Mouse (Mus musculus): Measurements from ENCODE around the gene Gucy2e. TPM values are rescaled to one million over a fixed set of nuclear protein-coding genes. Genes with fewer than 3 reads are reported as not detected.

Gucy2e gene
- polyA plus RNA-seq, 1 experiment = 0.07 TPM

DNA sequence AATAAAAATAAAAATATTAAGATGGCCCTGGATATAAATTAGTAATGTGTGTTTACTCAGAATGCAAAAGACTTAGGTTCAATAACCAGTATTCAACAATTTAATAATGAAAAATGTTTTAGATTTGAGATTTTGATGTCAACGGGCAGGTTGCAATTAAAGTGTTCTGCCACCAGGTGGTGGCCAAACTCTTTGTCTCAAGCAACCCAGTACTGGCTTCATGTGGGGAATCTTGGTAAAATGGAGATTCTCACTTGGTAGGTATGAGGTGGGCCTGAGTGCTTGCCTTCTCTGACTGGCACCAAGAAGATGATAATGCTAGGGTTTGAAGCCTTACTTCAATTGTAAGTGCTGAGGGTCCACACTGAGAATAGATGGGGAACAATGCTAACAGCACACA lies 44.0 kb downstream of the Gucy2e start:
- H3K27me3 ChIP-seq (replicated peaks) = peaks cover 54% of the 10 kb centered on the region
- H3K4me1 ChIP-seq = peaks cover 15% of the 10 kb centered on the region
- H3K9me3 ChIP-seq = peaks cover 2% of the 10 kb centered on the region
- no peaks in the 10 kb centered on the region for H3K36me3 ChIP-seq (replicated peaks; ENCODE audit: low read length)
- TF ChIP-seq GATA1 (IDR thresholded peaks at IDR 0.05; ENCODE audit: borderline replicate concordance, low read length) (no peak), FLI1 (IDR thresholded peaks at IDR 0.05; ENCODE audit: low read length) (no peak)
- no peak overlapping the region for H3K4me3 ChIP-seq (replicated peaks)

GRCm38 (mm10) chr11:69185936-69186335 lies 50.9 kb downstream of the Gucy2e start:
- TF ChIP-seq GATA1 (IDR thresholded peaks at IDR 0.05; ENCODE audit: borderline replicate concordance, low read length) = no peak
- TF ChIP-seq FLI1 (IDR thresholded peaks at IDR 0.05; ENCODE audit: low read length) = no peak
- H3K36me3 ChIP-seq (replicated peaks; ENCODE audit: low read length) = no peaks in the 10 kb centered on the region
- peaks cover 6% of the 10 kb centered on the region for H3K9me3 ChIP-seq
- peaks cover 66% of the 10 kb centered on the region for H3K27me3 ChIP-seq (replicated peaks)
- no peak overlapping the region for H3K4me3 ChIP-seq (replicated peaks)
- peaks cover 3% of the 10 kb centered on the region; the same call in 1 of the 2 replicates for H3K4me1 ChIP-seq

DNA sequence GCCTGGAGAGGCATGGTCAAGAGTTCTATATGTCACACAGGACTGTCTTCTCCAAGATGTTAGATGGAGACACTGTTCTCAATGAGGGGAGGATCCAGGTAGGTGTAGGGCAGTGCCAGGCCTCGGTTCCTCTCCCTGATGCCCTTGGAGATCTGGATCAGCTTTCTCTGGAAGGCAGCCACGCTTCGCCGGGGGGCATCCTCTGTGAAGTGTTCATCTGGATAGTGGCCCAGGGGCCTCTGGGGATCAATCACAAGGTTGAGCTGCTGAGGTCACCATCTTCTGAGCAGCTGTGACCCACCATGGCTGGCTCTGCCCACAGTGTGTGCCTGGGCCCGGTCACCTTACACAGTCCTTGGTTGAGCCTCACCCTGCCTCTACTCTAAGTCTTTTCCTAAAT lies 51.8 kb downstream of the Gucy2e start:
- Histone ChIP-seq H3K36me3 (replicated peaks; ENCODE audit: low read length) (no peaks in the 10 kb centered on the region), H3K4me3 (replicated peaks) (no peak overlapping the region), H3K4me1 (peaks cover 3% of the 10 kb centered on the region; the same call in 1 of the 2 replicates), H3K27me3 (replicated peaks) (peaks cover 64% of the 10 kb centered on the region), H3K9me3 (peaks cover 6% of the 10 kb centered on the region)
- no peak for TF ChIP-seq GATA1 (IDR thresholded peaks at IDR 0.05; ENCODE audit: borderline replicate concordance, low read length)
- TF ChIP-seq FLI1 (IDR thresholded peaks at IDR 0.05; ENCODE audit: low read length) = no peak

DNA sequence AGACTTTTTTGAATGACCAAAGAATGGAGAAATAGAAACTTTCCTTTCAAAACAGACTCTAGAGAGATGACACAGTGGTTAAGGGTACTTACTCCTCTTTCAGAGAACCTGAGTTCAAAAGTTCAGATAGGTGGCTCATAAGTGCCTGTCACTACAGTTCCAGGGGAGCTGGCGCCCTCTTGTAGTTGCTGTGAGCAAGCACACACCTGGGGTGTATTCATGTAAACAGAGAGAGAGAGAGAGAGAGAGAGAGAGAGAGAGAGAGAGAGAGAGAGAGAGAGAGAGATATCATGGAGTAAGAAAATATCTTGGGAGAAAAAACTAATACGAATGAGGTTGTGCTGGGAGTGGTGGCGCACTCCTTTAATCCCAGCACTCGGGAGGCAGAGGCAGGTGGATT lies 56.7 kb downstream of the Gucy2e start:
- H3K27me3 ChIP-seq (replicated peaks) = peaks cover 43% of the 10 kb centered on the region
- H3K4me1 ChIP-seq = peaks cover 10% of the 10 kb centered on the region
- no peaks in the 10 kb centered on the region for H3K36me3 ChIP-seq (replicated peaks; ENCODE audit: low read length)
- no peaks in the 10 kb centered on the region for H3K9me3 ChIP-seq
- no peak overlapping the region for H3K4me3 ChIP-seq (replicated peaks)
- TF ChIP-seq FLI1 (IDR thresholded peaks at IDR 0.05; ENCODE audit: low read length) (no peak), GATA1 (IDR thresholded peaks at IDR 0.05; ENCODE audit: borderline replicate concordance, low read length) (no peak)

GRCm38 (mm10) chr11:69179512-69179911 lies 57.3 kb downstream of the Gucy2e start:
- Histone ChIP-seq H3K4me3 (replicated peaks) (no peak overlapping the region), H3K27me3 (replicated peaks) (peaks cover 43% of the 10 kb centered on the region), H3K36me3 (replicated peaks; ENCODE audit: low read length) (no peaks in the 10 kb centered on the region), H3K9me3 (no peaks in the 10 kb centered on the region), H3K4me1 (peaks cover 10% of the 10 kb centered on the region)
- TF ChIP-seq FLI1 (IDR thresholded peaks at IDR 0.05; ENCODE audit: low read length) (no peak), GATA1 (IDR thresholded peaks at IDR 0.05; ENCODE audit: borderline replicate concordance, low read length) (no peak)

DNA sequence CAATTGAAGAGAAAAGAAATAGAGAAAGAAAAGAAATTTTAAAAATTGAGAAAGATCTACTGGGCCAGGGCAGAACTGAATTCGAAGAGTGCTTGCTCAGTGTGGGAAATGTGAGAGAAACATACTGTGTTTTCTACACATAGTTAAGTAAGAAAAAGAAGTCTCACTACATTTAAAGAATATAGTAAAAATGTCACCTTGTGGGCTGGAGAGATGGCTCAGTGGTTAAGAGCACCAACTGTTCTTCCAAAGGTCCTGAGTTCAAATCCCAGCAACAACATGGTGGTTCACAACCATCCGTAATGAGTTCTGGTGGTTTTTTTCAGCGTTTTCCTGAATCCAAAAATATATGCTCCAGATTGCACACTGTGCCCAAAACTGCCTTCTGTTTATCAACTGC lies 58.3 kb downstream of the Gucy2e start:
- Histone ChIP-seq H3K9me3 (no peaks in the 10 kb centered on the region), H3K27me3 (replicated peaks) (peaks cover 43% of the 10 kb centered on the region), H3K4me3 (replicated peaks) (no peak overlapping the region), H3K4me1 (peaks cover 10% of the 10 kb centered on the region), H3K36me3 (replicated peaks; ENCODE audit: low read length) (no peaks in the 10 kb centered on the region)
- no peak for TF ChIP-seq FLI1 (IDR thresholded peaks at IDR 0.05; ENCODE audit: low read length)
- no peak for TF ChIP-seq GATA1 (IDR thresholded peaks at IDR 0.05; ENCODE audit: borderline replicate concordance, low read length)

DNA sequence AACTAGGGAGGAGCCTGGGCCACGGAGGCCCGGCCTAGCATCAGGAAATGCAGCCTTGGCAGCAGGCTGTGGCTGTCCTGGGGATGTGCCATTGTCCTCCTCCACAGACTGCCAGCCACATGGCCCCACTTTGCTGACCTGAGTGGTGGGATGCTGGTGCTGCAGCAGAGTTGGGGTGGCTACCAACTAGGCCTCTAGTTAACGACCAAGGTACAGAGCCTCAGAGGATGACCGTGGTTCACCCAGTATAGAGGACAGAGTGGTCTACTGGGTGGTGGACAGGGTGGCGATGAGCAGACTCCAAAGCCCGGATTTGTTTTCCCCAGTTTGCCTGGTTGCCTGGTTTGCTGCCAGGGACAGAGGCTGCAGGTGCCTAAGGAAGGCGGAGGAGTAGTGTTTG lies 62.1 kb downstream of the Gucy2e start:
- no peaks in the 10 kb centered on the region for H3K9me3 ChIP-seq
- TF ChIP-seq GATA1 (IDR thresholded peaks at IDR 0.05; ENCODE audit: borderline replicate concordance, low read length) = no peak
- no peak for TF ChIP-seq FLI1 (IDR thresholded peaks at IDR 0.05; ENCODE audit: low read length)
- no peaks in the 10 kb centered on the region for H3K36me3 ChIP-seq (replicated peaks; ENCODE audit: low read length)
- peaks cover 13% of the 10 kb centered on the region for H3K4me1 ChIP-seq
- peaks cover 49% of the 10 kb centered on the region for H3K27me3 ChIP-seq (replicated peaks)
- H3K4me3 ChIP-seq (replicated peaks) = no peak overlapping the region

DNA sequence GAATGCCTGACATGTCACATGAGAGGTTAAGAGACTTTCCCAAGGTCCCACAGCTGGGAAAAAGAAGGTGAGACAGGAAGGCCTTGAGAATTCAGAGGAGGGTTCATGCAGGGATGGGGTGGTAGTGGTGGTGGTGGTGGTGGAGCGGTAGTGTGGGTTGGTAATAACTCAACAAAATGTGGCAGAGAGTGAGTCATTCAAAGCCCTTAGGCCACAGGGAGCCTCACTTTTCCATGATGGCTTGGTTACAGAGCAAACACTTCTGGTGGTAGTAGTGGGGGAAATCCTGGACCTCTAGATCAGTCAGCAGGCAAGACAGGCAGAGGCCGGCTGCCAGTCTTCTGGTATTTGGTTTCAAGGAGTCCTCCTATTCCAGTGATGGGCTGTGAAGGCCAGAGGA lies 64.2 kb downstream of the Gucy2e start:
- H3K36me3 ChIP-seq (replicated peaks; ENCODE audit: low read length) = no peaks in the 10 kb centered on the region
- TF ChIP-seq GATA1 (IDR thresholded peaks at IDR 0.05; ENCODE audit: borderline replicate concordance, low read length) (no peak), FLI1 (IDR thresholded peaks at IDR 0.05; ENCODE audit: low read length) (no peak)
- H3K4me3 ChIP-seq (replicated peaks) = no peak overlapping the region
- peaks cover 7% of the 10 kb centered on the region; the same call in 1 of the 2 replicates for H3K4me1 ChIP-seq
- peaks cover 59% of the 10 kb centered on the region for H3K27me3 ChIP-seq (replicated peaks)
- no peaks in the 10 kb centered on the region for H3K9me3 ChIP-seq

GRCm38 (mm10) chr11:69171626-69172025 lies 65.2 kb downstream of the Gucy2e start:
- H3K4me3 ChIP-seq (replicated peaks) = no peak overlapping the region
- TF ChIP-seq GATA1 (IDR thresholded peaks at IDR 0.05; ENCODE audit: borderline replicate concordance, low read length) (no peak), FLI1 (IDR thresholded peaks at IDR 0.05; ENCODE audit: low read length) (no peak)
- H3K4me1 ChIP-seq = peaks cover 7% of the 10 kb centered on the region; the same call in 1 of the 2 replicates
- H3K36me3 ChIP-seq (replicated peaks; ENCODE audit: low read length) = no peaks in the 10 kb centered on the region
- H3K27me3 ChIP-seq (replicated peaks) = peaks cover 65% of the 10 kb centered on the region
- H3K9me3 ChIP-seq = no peaks in the 10 kb centered on the region

DNA sequence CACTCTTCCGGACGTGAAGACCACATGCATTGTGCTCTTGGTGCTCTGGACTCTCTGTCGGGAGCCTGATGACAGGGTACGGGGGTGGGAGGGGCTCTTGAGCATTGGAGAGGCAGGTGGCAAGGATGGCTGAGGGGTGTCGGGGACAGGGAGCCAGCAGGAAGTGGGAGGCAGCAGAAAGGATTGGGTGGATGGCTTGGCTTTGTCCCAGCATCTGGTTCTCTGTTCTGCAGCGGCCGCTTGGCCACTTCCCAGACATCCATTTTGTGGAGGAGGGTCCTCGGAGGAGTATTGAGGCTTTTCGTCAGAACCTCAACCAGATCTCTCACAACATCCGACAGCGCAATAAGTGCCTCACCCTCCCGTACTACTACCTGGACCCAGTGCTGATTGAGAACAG lies 67.5 kb downstream of the Gucy2e start:
- TF ChIP-seq GATA1 (IDR thresholded peaks at IDR 0.05; ENCODE audit: borderline replicate concordance, low read length) (no peak), FLI1 (IDR thresholded peaks at IDR 0.05; ENCODE audit: low read length) (no peak)
- Histone ChIP-seq H3K36me3 (replicated peaks; ENCODE audit: low read length) (no peaks in the 10 kb centered on the region), H3K9me3 (no peaks in the 10 kb centered on the region), H3K4me3 (replicated peaks) (no peak overlapping the region), H3K27me3 (replicated peaks) (peaks cover 71% of the 10 kb centered on the region), H3K4me1 (0 out of 2 replicates have a peak, but pooled peaks cover 3% of the 10 kb centered on the region)

Other genes with a start within 250 kb of the Gucy2e start
- 1.9 and 5.5 TPM in 2 replicates for gene Pfas, start 228.6 kb downstream of the Gucy2e start, polyA plus RNA-seq (2012; ENCODE audit: insufficient read depth, low replicate concordance)
- gene Ctc1, start 221.1 kb downstream of the Gucy2e start, polyA plus RNA-seq (2012; ENCODE audit: insufficient read depth, low replicate concordance) = 21.0 and 56.5 TPM in 2 replicates
- 41.3 and 65.2 TPM in 2 replicates for gene Aurkb, start 191.4 kb downstream of the Gucy2e start, polyA plus RNA-seq (2012; ENCODE audit: insufficient read depth, low replicate concordance)
- 60.9 and 88.1 TPM in 2 replicates for gene Borcs6, start 177.3 kb downstream of the Gucy2e start, polyA plus RNA-seq (2012; ENCODE audit: insufficient read depth, low replicate concordance)
- 40.2 and 62.0 TPM in 2 replicates for gene Tmem107, start 166.2 kb downstream of the Gucy2e start, polyA plus RNA-seq (2012; ENCODE audit: insufficient read depth, low replicate concordance)
- gene Vamp2, start 148.5 kb downstream of the Gucy2e start, polyA plus RNA-seq (2012; ENCODE audit: insufficient read depth, low replicate concordance) = 61.5 and 159 TPM in 2 replicates
- 42.3 and 83.5 TPM in 2 replicates for gene Per1, start 141.8 kb downstream of the Gucy2e start, polyA plus RNA-seq (2012; ENCODE audit: insufficient read depth, low replicate concordance)
- gene Hes7, start 116.6 kb downstream of the Gucy2e start, polyA plus RNA-seq (2012; ENCODE audit: insufficient read depth, low replicate concordance) = 7.5 and 44.1 TPM in 2 replicates
- 1.3 and 13.9 TPM in 2 replicates for gene 9130213A22Rik, start 114.4 kb downstream of the Gucy2e start, polyA plus RNA-seq (2012; ENCODE audit: insufficient read depth, low replicate concordance)
- gene Aloxe3, start 111.1 kb downstream of the Gucy2e start, polyA plus RNA-seq (2012; ENCODE audit: insufficient read depth, low replicate concordance) = not detected in 2 replicates
- not detected in 2 replicates for gene Alox12b, start 80.0 kb downstream of the Gucy2e start, polyA plus RNA-seq (2012; ENCODE audit: insufficient read depth, low replicate concordance)
- gene Alox8, start 39.2 kb downstream of the Gucy2e start, polyA plus RNA-seq (2012; ENCODE audit: insufficient read depth, low replicate concordance) = not detected in 2 replicates
- gene Cntrob, start 86.7 kb upstream of the Gucy2e start, polyA plus RNA-seq (2012; ENCODE audit: insufficient read depth, low replicate concordance) = 1.7 and 9.3 TPM in 2 replicates
- 11.6 TPM in 1 of 2 replicates, not detected in the other for gene Trappc1, start 86.9 kb upstream of the Gucy2e start, polyA plus RNA-seq (2012; ENCODE audit: insufficient read depth, low replicate concordance)
- gene Kcnab3, start 89.2 kb upstream of the Gucy2e start, polyA plus RNA-seq (2012; ENCODE audit: insufficient read depth, low replicate concordance) = not detected in 2 replicates
- gene Rnf227, start 103.4 kb upstream of the Gucy2e start, polyA plus RNA-seq (2012; ENCODE audit: insufficient read depth, low replicate concordance) = not detected in 2 replicates
- 14.5 and 29.7 TPM in 2 replicates for gene Chd3, start 132.4 kb upstream of the Gucy2e start, polyA plus RNA-seq (2012; ENCODE audit: insufficient read depth, low replicate concordance)
- gene Naa38, start 158.5 kb upstream of the Gucy2e start, polyA plus RNA-seq (2012; ENCODE audit: insufficient read depth, low replicate concordance) = 33.8 and 159 TPM in 2 replicates
- 0.25 and 2.4 TPM in 2 replicates for gene Cyb5d1, start 158.6 kb upstream of the Gucy2e start, polyA plus RNA-seq (2012; ENCODE audit: insufficient read depth, low replicate concordance)
- 0.35 TPM in 1 of 2 replicates, not detected in the other for gene Tmem88, start 161.2 kb upstream of the Gucy2e start, polyA plus RNA-seq (2012; ENCODE audit: insufficient read depth, low replicate concordance)
- gene Kdm6b, start 176.6 kb upstream of the Gucy2e start, polyA plus RNA-seq (2012; ENCODE audit: insufficient read depth, low replicate concordance) = 44.5 and 45.4 TPM in 2 replicates